Mouse (Mus musculus): ENCODE data around the gene Fam161a.
"Not testable (repeated sequence)": the region's sequence is repeated elsewhere in the genome, so short reads cannot be mapped to it uniquely, and the experiment has no call there.

DNA sequence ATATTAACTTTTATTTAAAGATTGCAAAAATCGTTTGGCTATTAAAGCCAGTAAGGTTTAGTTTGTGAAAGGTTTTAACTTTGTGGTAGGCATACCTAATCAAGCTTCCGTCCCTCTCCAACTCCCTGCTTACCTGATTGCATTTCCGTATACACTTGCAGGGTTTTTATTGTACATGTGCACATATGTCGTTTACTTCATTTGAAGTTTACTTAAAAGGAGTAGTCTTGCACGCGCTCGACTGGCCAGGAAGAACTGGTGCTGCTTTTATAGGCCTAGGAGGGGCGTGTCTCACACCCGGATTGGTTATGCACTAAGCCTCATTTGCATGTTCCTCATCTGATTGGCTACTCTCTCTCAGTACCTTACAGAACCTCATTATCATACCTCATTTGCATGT is 61.7 kb downstream of the Fam161a start:
- not testable (repeated sequence) for TF ChIP-seq POLR2A (IDR thresholded peaks at IDR 0.05; ENCODE audit: borderline replicate concordance, insufficient read depth, low read length); CTCF (IDR thresholded peaks at IDR 0.05; ENCODE audit: borderline replicate concordance, insufficient read depth, low read depth, low read length)
